Mouse (Mus musculus) embryonic facial prominence, embryonic 13.5 days (tissue): ENCODE results near the gene Cdiptos. TPM values are rescaled to one million over a fixed set of nuclear protein-coding genes. Genes with fewer than 3 reads are reported as not detected.

Source experiments
- ATAC-seq: fragments of 200-750 bp; cut with Nextera tagmentation; 2 replicates; pipeline ENCODE4 v1.8.0; 2017; ENCODE audit warnings: low read depth; ENCODE audit not compliant: insufficient number of reproducible peaks, insufficient read depth, low FRiP score, low TSS enrichment
- H3K27ac ChIP-seq: fragments of 300-500 bp; sonication (generic); 2 replicates; pipeline ENCODE4 v1.5.1; 2015; ENCODE audit warnings: moderate library complexity, mild to moderate bottlenecking, inconsistent platforms
- H3K27me3 ChIP-seq: fragments of 300-500 bp; sonication (generic); 2 replicates; pipeline ENCODE4 v1.6.1; 2015; ENCODE audit warnings: mild to moderate bottlenecking, inconsistent platforms
- H3K36me3 ChIP-seq: fragments of 300-500 bp; sonication (generic); 2 replicates; pipeline ENCODE4 v1.6.1; 2015; ENCODE audit warnings: mild to moderate bottlenecking, inconsistent platforms
- H3K4me1 ChIP-seq: fragments of 300-500 bp; sonication (generic); 2 replicates; pipeline ENCODE4 v1.6.1; 2015; ENCODE audit warnings: inconsistent platforms
- H3K4me2 ChIP-seq: fragments of 300-500 bp; sonication (generic); 2 replicates; pipeline ENCODE4 v1.6.1; 2015; ENCODE audit warnings: moderate library complexity, mild to moderate bottlenecking, inconsistent platforms
- H3K4me3 ChIP-seq: fragments of 300-500 bp; sonication (generic); 2 replicates; pipeline ENCODE4 v1.5.1; 2015; ENCODE audit warnings: mild to moderate bottlenecking, inconsistent platforms
- H3K9ac ChIP-seq: fragments of 300-500 bp; sonication (generic); 2 replicates; pipeline ENCODE4 v1.6.1; 2015; ENCODE audit warnings: mild to moderate bottlenecking, inconsistent platforms
- H3K9me3 ChIP-seq: fragments of 300-500 bp; sonication (generic); 2 replicates; pipeline ENCODE4 v1.6.1; 2016; ENCODE audit warnings: inconsistent platforms
- WGBS: fragments of 180-500 bp; shearing (Covaris S2); methylation state at CpG from one replicate; pipeline ENCODE4 v1.1.7; 2015; ENCODE audit warnings: mixed read lengths; 5-methylcytosine and 5-hydroxymethylcytosine counted together
- polyA plus RNA-seq: library from polyadenylated mRNA; unstranded; fragments of >200 nt; fragmentation: Nextera tagmentation; extraction: Ambion mirVana; gene quantifications from 2 replicates; pipeline ENCODE4 v1.2.1, GENCODE M21; 2015

The Cdiptos gene
- polyA plus RNA-seq, 1 experiment from 2014 or later = 1.7 TPM

- H3K4me3 ChIP-seq = no peak overlapping the region
- no peaks in the 10 kb centered on the region for H3K9me3 ChIP-seq
- H3K4me1 ChIP-seq = no peaks in the 10 kb centered on the region
- 0 out of 2 replicates have a peak, but pooled peaks have one; percentile 43 for ATAC-seq
- H3K4me2 ChIP-seq = no peak overlapping the region
- no peak overlapping the region for H3K27ac ChIP-seq
- H3K9ac ChIP-seq = no peak overlapping the region
- WGBS = 35% methylated on average over 9 of the region's 9 CpGs
- H3K36me3 ChIP-seq = peaks cover 4% of the 10 kb centered on the region; the same call in 1 of the 2 replicates
- no peaks in the 10 kb centered on the region for H3K27me3 ChIP-seq
Measured at GRCm38 (mm10) chr7:126986319-126986718, 10.4 kb upstream of the Cdiptos start.

GRCm38 (mm10) chr7:126984667-126985444 is 9.0 kb upstream of the Cdiptos start:
- H3K27me3 ChIP-seq = no peaks in the 10 kb centered on the region
- no peak for ATAC-seq
- no peaks in the 10 kb centered on the region for H3K9me3 ChIP-seq
- H3K27ac ChIP-seq = no peak overlapping the region
- H3K4me1 ChIP-seq = no peaks in the 10 kb centered on the region
- peaks cover 17% of the 10 kb centered on the region for H3K36me3 ChIP-seq
- WGBS = 67% methylated on average over 10 of the region's 10 CpGs
- H3K9ac ChIP-seq = no peak overlapping the region
- no peak overlapping the region for H3K4me2 ChIP-seq
- H3K4me3 ChIP-seq = no peak overlapping the region

- ATAC-seq = no peak
- Histone ChIP-seq H3K27ac (no peak overlapping the region), H3K9ac (no peak overlapping the region), H3K27me3 (no peaks in the 10 kb centered on the region), H3K4me2 (no peak overlapping the region), H3K9me3 (no peaks in the 10 kb centered on the region), H3K4me1 (no peaks in the 10 kb centered on the region), H3K36me3 (peaks cover 35% of the 10 kb centered on the region), H3K4me3 (no peak overlapping the region)
- WGBS = 81% methylated on average over 7 of the region's 7 CpGs
Measured at GRCm38 (mm10) chr7:126983113-126983512, 7.2 kb upstream of the Cdiptos start.

- H3K9ac ChIP-seq = no peak overlapping the region
- no peak overlapping the region for H3K27ac ChIP-seq
- H3K27me3 ChIP-seq = no peaks in the 10 kb centered on the region
- ATAC-seq = no peak
- no peaks in the 10 kb centered on the region for H3K9me3 ChIP-seq
- H3K4me3 ChIP-seq = no peak overlapping the region
- peaks cover 37% of the 10 kb centered on the region for H3K36me3 ChIP-seq
- H3K4me2 ChIP-seq = no peak overlapping the region
- H3K4me1 ChIP-seq = peaks cover 2% of the 10 kb centered on the region
- 88% methylated on average over 4 of the region's 4 CpGs for WGBS
Measured at GRCm38 (mm10) chr7:126982054-126982453, 6.2 kb upstream of the Cdiptos start.

GRCm38 (mm10) chr7:126981601-126982000 is 5.7 kb upstream of the Cdiptos start:
- Histone ChIP-seq H3K9ac (no peak overlapping the region), H3K36me3 (peaks cover 37% of the 10 kb centered on the region), H3K4me2 (no peak overlapping the region), H3K27me3 (no peaks in the 10 kb centered on the region), H3K4me3 (no peak overlapping the region), H3K4me1 (peaks cover 5% of the 10 kb centered on the region), H3K9me3 (no peaks in the 10 kb centered on the region), H3K27ac (no peak overlapping the region)
- WGBS = 85% methylated on average over 2 of the region's 2 CpGs
- no peak for ATAC-seq

- H3K4me3 ChIP-seq = no peak overlapping the region
- WGBS = 93% methylated on average over 6 of the region's 6 CpGs
- no peaks in the 10 kb centered on the region for H3K27me3 ChIP-seq
- H3K36me3 ChIP-seq = peaks cover 37% of the 10 kb centered on the region
- ATAC-seq = no peak
- peaks cover 10% of the 10 kb centered on the region for H3K4me1 ChIP-seq
- no peak overlapping the region for H3K9ac ChIP-seq
- H3K4me2 ChIP-seq = no peak overlapping the region
- H3K27ac ChIP-seq = no peak overlapping the region
- H3K9me3 ChIP-seq = no peaks in the 10 kb centered on the region
Measured at GRCm38 (mm10) chr7:126978841-126979240, 2.9 kb upstream of the Cdiptos start.

GRCm38 (mm10) chr7:126976878-126977459 is 1.1 kb upstream of the Cdiptos start:
- Histone ChIP-seq H3K27ac (peak overlapping the region; percentile 97), H3K27me3 (no peaks in the 10 kb centered on the region), H3K9ac (peak overlapping the region; percentile 96), H3K9me3 (no peaks in the 10 kb centered on the region), H3K4me3 (peak overlapping the region; percentile 85), H3K4me1 (peaks cover 10% of the 10 kb centered on the region), H3K36me3 (peaks cover 37% of the 10 kb centered on the region), H3K4me2 (peak overlapping the region; percentile 89)
- ATAC-seq = no peak
- WGBS = 27% methylated on average over 14 of the region's 14 CpGs

GRCm38 (mm10) chr7:126975893-126975949 is 177 bp downstream of the Cdiptos start, which contains the start of gene Cdipt:
TSS of gene Cdipt (plus strand) at chr7:126975914.
- no peaks in the 10 kb centered on the region for H3K27me3 ChIP-seq
- peak within 1 kb of the TSS; percentile 85 for H3K4me3 ChIP-seq
- H3K9me3 ChIP-seq = no peaks in the 10 kb centered on the region
- peak within 1 kb of the TSS; percentile 97 for H3K27ac ChIP-seq
- H3K36me3 ChIP-seq = peaks cover 27% of the 10 kb centered on the region
- peaks cover 10% of the 10 kb centered on the region for H3K4me1 ChIP-seq
- H3K4me2 ChIP-seq = peak within 1 kb of the TSS; percentile 89
- peak within 1 kb of the TSS; percentile 96 for H3K9ac ChIP-seq
- 0% methylated on average over 1 of the region's 1 CpGs for WGBS
- ATAC-seq = no peak

- Histone ChIP-seq H3K27ac (peak overlapping the region; percentile 97; the same call in 1 of the 2 replicates), H3K4me2 (peak overlapping the region; percentile 89), H3K4me1 (peaks cover 10% of the 10 kb centered on the region), H3K9me3 (no peaks in the 10 kb centered on the region), H3K9ac (peak overlapping the region; percentile 96), H3K36me3 (peaks cover 26% of the 10 kb centered on the region), H3K4me3 (peak overlapping the region; percentile 85), H3K27me3 (no peaks in the 10 kb centered on the region)
- no peak for ATAC-seq
- 8% methylated on average over 8 of the region's 8 CpGs for WGBS
Measured at GRCm38 (mm10) chr7:126975493-126975892, 405 bp downstream of the Cdiptos start.

GRCm38 (mm10) chr7:126967361-126967760 is 8.5 kb downstream of the Cdiptos start:
- ATAC-seq = no peak
- H3K9me3 ChIP-seq = no peaks in the 10 kb centered on the region
- H3K9ac ChIP-seq = no peak overlapping the region
- H3K27ac ChIP-seq = no peak overlapping the region
- H3K4me2 ChIP-seq = no peak overlapping the region
- peaks cover 21% of the 10 kb centered on the region for H3K27me3 ChIP-seq
- H3K4me1 ChIP-seq = no peaks in the 10 kb centered on the region
- 58% methylated on average over 6 of the region's 6 CpGs for WGBS
- H3K36me3 ChIP-seq = no peaks in the 10 kb centered on the region
- no peak overlapping the region for H3K4me3 ChIP-seq

- Histone ChIP-seq H3K27ac (no peak overlapping the region), H3K36me3 (no peaks in the 10 kb centered on the region), H3K4me2 (no peak overlapping the region), H3K9me3 (no peaks in the 10 kb centered on the region), H3K27me3 (peaks cover 24% of the 10 kb centered on the region), H3K9ac (no peak overlapping the region), H3K4me1 (no peaks in the 10 kb centered on the region), H3K4me3 (no peak overlapping the region)
- no peak for ATAC-seq
- WGBS = 51% methylated on average over 3 of the region's 3 CpGs
Measured at GRCm38 (mm10) chr7:126965568-126965967, 10.3 kb downstream of the Cdiptos start.

GRCm38 (mm10) chr7:126963548-126964286 is 12.2 kb downstream of the Cdiptos start:
- H3K4me3 ChIP-seq = no peak overlapping the region
- WGBS = 27% methylated on average over 19 of the region's 19 CpGs

More at GRCm38 (mm10) chr7:126963548-126964286, 12.2 kb downstream of the Cdiptos start:
- 0 out of 2 replicates have a peak, but pooled peaks have one; percentile 37 for ATAC-seq
- Histone ChIP-seq H3K36me3 (no peaks in the 10 kb centered on the region), H3K9ac (no peak overlapping the region), H3K9me3 (no peaks in the 10 kb centered on the region), H3K27me3 (peaks cover 24% of the 10 kb centered on the region), H3K4me1 (no peaks in the 10 kb centered on the region), H3K4me2 (peak overlapping the region; percentile 30), H3K27ac (no peak overlapping the region)
